Mouse (Mus musculus) kidney, adult 2 months (tissue): Measurements from ENCODE around the gene Slc25a34.

Source experiments
- CTCF ChIP-seq: fragments of 200-500 bp; conservative IDR thresholded peaks from 2 replicates; pipeline ENCODE4 v1.5.1; 2011; ENCODE audit warnings: low read depth, mild to moderate bottlenecking, control low read depth, low read length, moderate library complexity, mixed read lengths; ENCODE audit not compliant: insufficient read depth, insufficient read length
- POLR2A ChIP-seq: fragments of 200-500 bp; IDR thresholded peaks from one replicate; pipeline ENCODE4 v1.6.1; 2011; ENCODE audit warnings: low read depth, low read length, control low read depth

DNA sequence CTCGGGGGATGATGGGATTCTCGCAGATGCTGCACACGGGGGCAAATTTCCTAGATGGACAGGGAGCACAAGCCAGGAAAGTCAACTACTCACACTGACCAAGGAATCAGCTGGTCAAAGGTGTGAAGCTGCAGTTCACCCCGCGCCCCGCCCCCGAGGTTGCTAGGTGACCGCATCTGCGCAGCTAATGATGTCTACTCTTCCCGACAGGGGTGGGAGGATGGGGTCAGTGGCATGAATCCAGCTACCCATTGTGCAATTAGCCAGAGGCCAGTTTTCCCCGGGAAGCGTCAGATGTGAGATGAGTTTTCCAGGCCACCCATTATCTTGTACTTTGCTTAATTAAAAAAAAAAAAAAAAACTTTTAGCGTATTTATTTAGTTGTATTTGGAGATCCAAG lies 42.6 kb downstream of the Slc25a34 start:
- TF ChIP-seq POLR2A (no peak), CTCF (no peak)
